Comparison of ENCODE assay signal across 8 mouse cellular contexts in the genomic region with DNA sequence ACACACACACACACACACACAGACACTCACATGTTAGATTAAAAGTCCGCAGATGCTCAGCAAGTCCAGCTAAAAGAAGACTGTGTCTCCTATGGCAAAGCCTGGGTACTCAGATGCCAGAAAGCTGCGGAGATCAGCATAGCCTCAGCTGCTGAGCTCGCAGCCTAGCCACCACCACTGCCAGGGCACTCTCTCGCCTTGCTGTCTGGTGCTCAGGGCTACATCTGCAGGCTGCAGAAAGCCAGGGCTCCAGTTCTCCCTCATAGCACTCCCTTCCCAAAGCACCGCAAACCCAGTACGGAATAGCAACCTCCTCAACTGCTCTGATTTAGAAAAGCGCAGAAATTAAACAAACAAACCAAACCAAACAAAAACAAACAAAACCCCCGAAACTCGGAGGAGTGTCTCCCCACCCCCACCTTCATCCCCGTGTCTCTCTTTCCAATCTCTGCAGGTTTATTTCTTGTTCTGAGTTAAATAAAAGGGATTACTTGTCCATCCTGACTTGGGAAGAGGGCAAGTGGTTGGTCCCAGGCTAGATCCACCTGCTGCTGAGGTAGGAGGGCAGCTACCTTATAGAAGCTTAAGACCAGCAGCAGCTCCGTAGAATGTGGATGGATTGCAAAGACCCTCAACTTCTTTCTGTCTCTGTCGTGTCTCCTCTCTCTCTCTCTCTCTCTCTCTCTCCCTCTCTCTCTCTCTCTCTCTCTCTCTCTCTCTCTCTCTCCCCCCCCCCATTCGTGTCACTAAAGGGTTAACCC. TPM values are rescaled to one million over a fixed set of nuclear protein-coding genes. Genes with fewer than 3 reads are reported as not detected.
DNase-seq lines count a peak whose midpoint lies in the region; ATAC-seq and TF ChIP-seq lines count a peak whose summit lies in the region.

No protein-coding gene starts in this region.

- WGBS in forebrain, embryonic 12.5 days, result 32% methylated on average over 12 of the region's 13 CpGs
- WGBS in limb, embryonic 15.5 days, result 26% methylated on average over 12 of the region's 13 CpGs

- no peak for DNase-seq in frontal cortex, postnatal 25 days (ENCODE audit: low spot score in 2 of 2)
- DNase-seq in thymus, postnatal 14 days, result no peak
- no peak for DNase-seq in gastrocnemius, postnatal 36 days

- peaks cover 39% of the 10 kb centered on the region for H3K27me3 ChIP-seq in E14TG2a.4 (ENCODE audit: insufficient read depth, low read length)
- peaks cover 17% of the 10 kb centered on the region for H3K27me3 ChIP-seq in forebrain, embryonic 12.5 days
- H3K27me3 ChIP-seq in limb, embryonic 15.5 days, result peaks cover 16% of the 10 kb centered on the region; the same call in 1 of the 2 replicates

- peak overlapping the region; percentile 61; the same call in 1 of the 2 replicates for H3K4me3 ChIP-seq in E14TG2a.4 (replicated peaks; ENCODE audit: low read length)
- peak overlapping the region; percentile 39 for H3K4me3 ChIP-seq in forebrain, embryonic 12.5 days (replicated peaks)
- peak overlapping the region; percentile 33; the same call in 1 of the 2 replicates for H3K4me3 ChIP-seq in limb, embryonic 15.5 days

- peak overlapping the region; percentile 57 for H3K4me2 ChIP-seq in forebrain, embryonic 12.5 days
- H3K4me2 ChIP-seq in limb, embryonic 15.5 days, result peak overlapping the region; percentile 57

- H3K9me3 ChIP-seq in E14TG2a.4 (ENCODE audit: low read length), result no peaks in the 10 kb centered on the region
- H3K9me3 ChIP-seq in forebrain, embryonic 12.5 days, result no peaks in the 10 kb centered on the region
- no peaks in the 10 kb centered on the region for H3K9me3 ChIP-seq in limb, embryonic 15.5 days

- ATAC-seq in frontal cortex, adult (ENCODE audit: low TSS enrichment), result peak; percentile 77
- ATAC-seq in forebrain, embryonic 12.5 days (ENCODE audit: low FRiP score), result 0 out of 2 replicates have a peak, but pooled peaks have one; percentile 44
- ATAC-seq in limb, embryonic 15.5 days (ENCODE audit: insufficient number of reproducible peaks, low FRiP score, low TSS enrichment, low read depth), result no peak
- no peak for ATAC-seq in megakaryocyte, adult 5-6 weeks (ENCODE audit: poor library complexity, severe bottlenecking)

- intact Hi-C loops in gastrocnemius, postnatal 36 days (cut with DNase I), result no loop called here

- H3K4me1 ChIP-seq in E14TG2a.4 (replicated peaks; ENCODE audit: low read depth, low read length), result 0 out of 2 replicates have a peak, but pooled peaks cover 3% of the 10 kb centered on the region
- peaks cover 3% of the 10 kb centered on the region; the same call in 1 of the 2 replicates for H3K4me1 ChIP-seq in forebrain, embryonic 12.5 days
- peaks cover 4% of the 10 kb centered on the region; the same call in 1 of the 2 replicates for H3K4me1 ChIP-seq in limb, embryonic 15.5 days

- no peak overlapping the region for H3K27ac ChIP-seq in forebrain, embryonic 12.5 days
- no peak overlapping the region for H3K27ac ChIP-seq in limb, embryonic 15.5 days

- no peak for TF ChIP-seq CTCF in E14TG2a.4 (conservative IDR thresholded peaks at IDR 0.05; ENCODE audit: low read length)

- no peak overlapping the region for H3K9ac ChIP-seq in forebrain, embryonic 12.5 days
- H3K9ac ChIP-seq in limb, embryonic 15.5 days, result no peak overlapping the region

- no peaks in the 10 kb centered on the region for H3K36me3 ChIP-seq in E14TG2a.4 (ENCODE audit: insufficient read depth, low read length)
- H3K36me3 ChIP-seq in forebrain, embryonic 12.5 days (replicated peaks), result no peaks in the 10 kb centered on the region
- no peaks in the 10 kb centered on the region for H3K36me3 ChIP-seq in limb, embryonic 15.5 days

RNA-seq across cellular contexts. Expression of a gene that starts 1.4 kb away (rescaled TPM):
- polyA plus RNA-seq in forebrain, embryonic 12.5 days (2016; fragmentation: Nextera tagmentation; extraction: Ambion mirVana), result 0.38 and 0.51 TPM in 2 replicates
- polyA plus RNA-seq in limb, embryonic 15.5 days (2015; fragmentation: Nextera tagmentation; extraction: Ambion mirVana), result 0.20 and 0.27 TPM in 2 replicates
- total RNA-seq in gastrocnemius, postnatal 36 days (2021), result under 1 TPM in 1 of 2 experiments, not detected in 1; 0.03 TPM
- not detected in 2 replicates for total RNA-seq in megakaryocyte, adult 5-6 weeks (2015)
- not detected in 2 replicates for total RNA-seq in megakaryocyte, adult 5-6 weeks (2017)

Comparison
In these comparisons a context has a peak if more than half of its experiments do, and no peak if none do; other contexts are left out.
1. ATAC-seq: peak in frontal cortex, adult (single experiment) and forebrain, embryonic 12.5 days (single experiment); none in limb, embryonic 15.5 days (single experiment) and megakaryocyte, adult 5-6 weeks (single experiment).
2. Peak in every context shown above with its lines, with median percentiles within 50 percentile points of each other: H3K4me3 ChIP-seq.